Mouse (Mus musculus) midbrain, embryonic 14.5 days (tissue): Measurements from ENCODE around the gene Ctrc. TPM values are rescaled to one million over a fixed set of nuclear protein-coding genes. Genes with fewer than 3 reads are reported as not detected.

ENCODE experiments used
- ATAC-seq: fragments of 200-750 bp; cut with Nextera tagmentation; 2 replicates; pipeline ENCODE4 v1.8.0; 2017; ENCODE audit warnings: moderate number of reproducible peaks, moderate library complexity; ENCODE audit not compliant: low FRiP score, low TSS enrichment
- DNase-seq: peaks from one replicate; pipeline ENCODE4 v3.0.0-alpha.2; 2015
- H3K27ac ChIP-seq: fragments of 300-500 bp; sonication (generic); replicated peaks from 2 replicates; pipeline ENCODE4 v1.5.1; 2014; ENCODE audit warnings: mild to moderate bottlenecking, low read depth, low read length, moderate library complexity
- H3K27me3 ChIP-seq: fragments of 300-500 bp; sonication (generic); 2 replicates; pipeline ENCODE4 v1.6.1; 2014; ENCODE audit warnings: low read length, control low read depth, mixed read lengths; ENCODE audit not compliant: control insufficient read depth, insufficient read depth
- H3K36me3 ChIP-seq: fragments of 300-500 bp; sonication (generic); 2 replicates; pipeline ENCODE4 v1.6.1; 2014; ENCODE audit warnings: low read length, control low read depth; ENCODE audit not compliant: control insufficient read depth, insufficient read depth
- H3K4me1 ChIP-seq: fragments of 300-500 bp; sonication (generic); 2 replicates; pipeline ENCODE4 v1.6.1; 2014; ENCODE audit warnings: mild to moderate bottlenecking, antibody characterized with exemption, low read length, control low read depth; ENCODE audit not compliant: control insufficient read depth, insufficient read depth
- H3K4me2 ChIP-seq: fragments of 300-500 bp; sonication (generic); 2 replicates; pipeline ENCODE4 v1.6.1; 2014; ENCODE audit warnings: mild to moderate bottlenecking, low read length, moderate library complexity
- H3K4me3 ChIP-seq: fragments of 300-500 bp; sonication (generic); replicated peaks from 2 replicates; pipeline ENCODE4 v1.5.1; 2014; ENCODE audit warnings: low read depth, low read length
- H3K9ac ChIP-seq: fragments of 300-500 bp; sonication (generic); replicated peaks from 2 replicates; pipeline ENCODE4 v1.6.1; 2014; ENCODE audit warnings: mild to moderate bottlenecking, low read length, moderate library complexity
- H3K9me3 ChIP-seq: fragments of 300-500 bp; sonication (generic); 2 replicates; pipeline ENCODE4 v1.6.1; 2016; ENCODE audit warnings: low read length, control low read depth, mixed read lengths; ENCODE audit not compliant: control insufficient read depth
- WGBS: fragments of 180-500 bp; shearing (Covaris S2); extraction: QIAGEN DNeasy Blood & Tissue Kit; methylation state at CpG from one replicate; pipeline ENCODE4 v1.1.7; 2014; 5-methylcytosine and 5-hydroxymethylcytosine counted together
- polyA plus RNA-seq: library from polyadenylated mRNA; unstranded; fragments of >200 nt; fragmentation: Nextera tagmentation; extraction: Ambion mirVana; gene quantifications from 2 replicates; pipeline ENCODE4 v1.2.1, GENCODE M21; 2014

Ctrc gene
- polyA plus RNA-seq, 1 experiment from 2014 or later = not detected

DNA sequence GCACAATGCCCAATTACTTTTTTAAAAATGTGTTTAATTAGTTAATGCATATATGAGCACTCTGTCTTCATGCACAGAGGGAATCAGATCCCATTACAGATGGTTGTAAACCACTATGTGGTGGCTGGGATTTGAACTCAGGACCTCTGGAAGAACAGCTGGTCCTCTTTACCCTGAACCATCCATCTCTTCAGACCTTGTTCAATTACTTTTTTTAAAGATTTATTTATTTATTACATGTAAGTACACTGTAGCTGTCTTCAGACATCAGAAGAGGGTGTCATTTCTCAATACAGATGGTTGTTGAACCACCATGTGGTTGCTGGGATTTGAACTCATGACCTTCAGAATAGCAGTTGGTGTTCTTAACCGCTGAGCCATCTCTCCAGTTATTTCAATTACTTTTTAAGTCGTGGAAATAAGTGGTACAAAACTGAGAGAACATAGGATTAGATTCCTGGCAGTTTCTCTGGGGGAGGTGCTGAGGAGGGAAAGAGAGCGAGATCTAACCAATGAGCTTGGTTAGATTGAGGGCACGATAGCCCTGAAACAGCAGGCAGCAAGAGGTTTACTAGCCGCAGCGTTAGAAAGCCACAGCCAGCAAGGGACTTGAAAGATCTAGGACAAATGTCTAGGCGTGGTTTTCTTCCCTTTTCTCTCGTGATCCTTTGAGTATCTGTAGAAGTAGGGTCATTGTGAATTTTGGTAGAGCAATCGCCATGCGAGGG, 53.4 kb downstream of the Ctrc start:
- H3K4me2 ChIP-seq = peak overlapping the region; percentile 69
- peaks cover 19% of the 10 kb centered on the region for H3K36me3 ChIP-seq
- DNase-seq = no peak
- peaks cover 16% of the 10 kb centered on the region for H3K4me1 ChIP-seq
- H3K27me3 ChIP-seq = no peaks in the 10 kb centered on the region
- no peak overlapping the region for H3K9ac ChIP-seq
- WGBS = 11% methylated on average over 10 of the region's 10 CpGs
- H3K27ac ChIP-seq = peak overlapping the region; percentile 91
- H3K4me3 ChIP-seq = peak overlapping the region; percentile 75
- no peak for ATAC-seq
- H3K9me3 ChIP-seq = no peaks in the 10 kb centered on the region

DNA sequence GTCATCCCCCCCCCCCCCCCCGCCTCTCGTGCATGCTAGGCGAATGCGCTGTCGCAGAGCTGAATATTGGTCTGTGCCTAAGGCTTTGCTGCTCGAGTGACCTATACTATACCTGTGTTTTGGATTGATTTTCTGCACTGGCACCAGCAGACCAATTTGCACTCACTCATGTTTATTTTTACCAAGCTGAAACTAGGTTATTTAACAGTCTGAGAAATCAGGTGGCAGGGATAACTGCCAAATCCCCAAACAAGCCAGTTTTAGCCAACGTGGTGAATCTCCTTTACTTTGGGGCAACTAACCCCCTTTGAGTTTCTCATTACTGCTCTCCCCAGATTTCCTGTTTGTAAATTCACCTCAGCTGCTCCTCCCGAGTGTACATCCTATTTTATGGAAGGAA, 54.2 kb downstream of the Ctrc start:
- Histone ChIP-seq H3K27me3 (no peaks in the 10 kb centered on the region), H3K9me3 (no peaks in the 10 kb centered on the region), H3K4me1 (peaks cover 16% of the 10 kb centered on the region), H3K27ac (no peak overlapping the region), H3K4me2 (no peak overlapping the region), H3K36me3 (peaks cover 19% of the 10 kb centered on the region), H3K9ac (no peak overlapping the region), H3K4me3 (no peak overlapping the region)
- DNase-seq = no peak
- no peak for ATAC-seq
- WGBS = 87% methylated on average over 8 of the region's 8 CpGs

DNA sequence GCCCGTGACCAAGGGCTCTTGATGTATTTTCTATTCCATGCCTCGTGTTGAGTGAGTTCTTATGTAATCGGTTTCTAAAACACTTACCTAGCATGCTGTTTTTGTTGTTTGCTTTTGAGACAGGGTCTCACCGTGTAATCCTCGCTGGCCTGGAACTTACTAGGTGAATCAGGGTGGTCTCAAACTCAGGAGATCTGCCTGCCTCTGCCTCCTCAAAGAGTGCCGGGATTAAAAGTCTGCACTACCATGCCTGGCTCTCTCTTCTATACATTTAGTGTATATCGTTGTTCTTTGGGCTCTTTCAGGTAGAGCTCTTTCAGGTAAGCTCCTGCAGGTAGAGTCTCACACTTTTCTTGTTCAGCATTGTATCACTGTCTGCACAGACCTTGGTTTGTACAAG, 54.7 kb downstream of the Ctrc start:
- Histone ChIP-seq H3K27ac (no peak overlapping the region), H3K4me1 (peaks cover 16% of the 10 kb centered on the region), H3K36me3 (peaks cover 21% of the 10 kb centered on the region), H3K27me3 (no peaks in the 10 kb centered on the region), H3K4me2 (no peak overlapping the region), H3K9me3 (no peaks in the 10 kb centered on the region), H3K4me3 (no peak overlapping the region), H3K9ac (no peak overlapping the region)
- WGBS = 91% methylated on average over 7 of the region's 7 CpGs
- no peak for DNase-seq
- no peak for ATAC-seq

DNA sequence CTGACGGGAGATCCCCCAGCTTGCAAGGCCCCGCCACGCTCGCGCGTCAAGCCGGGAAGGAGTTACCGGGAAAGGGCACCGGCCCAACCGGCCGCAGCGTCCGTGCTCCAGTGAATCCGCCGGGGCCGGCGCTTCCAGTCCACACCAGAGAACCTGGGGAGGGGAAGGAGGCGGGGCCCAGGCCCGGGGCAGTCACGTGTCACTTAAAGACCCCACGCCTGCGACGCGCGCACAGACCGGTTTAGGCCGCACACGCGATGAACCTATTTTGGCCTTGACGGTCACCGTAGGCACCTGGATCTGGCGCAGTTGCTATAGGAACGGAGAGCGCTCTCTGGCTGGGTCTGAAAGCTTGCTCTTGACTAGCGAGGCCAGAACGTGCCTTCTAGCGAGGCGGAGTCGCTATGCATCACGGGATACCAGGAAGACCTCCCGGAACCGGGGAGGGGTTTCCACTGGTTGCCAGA, 55.6 kb downstream of the Ctrc start, which contains the start of gene Dnajc16:
Gene Dnajc16 (minus strand): TSS at position 408 of the 467 bp plus-strand sequence.
- peak within 1 kb of the TSS; percentile 74 for H3K4me2 ChIP-seq
- peak within 1 kb of the TSS; percentile 77 for H3K27ac ChIP-seq
- peaks cover 26% of the 10 kb centered on the region for H3K36me3 ChIP-seq
- H3K4me1 ChIP-seq = peaks cover 16% of the 10 kb centered on the region
- H3K9me3 ChIP-seq = no peaks in the 10 kb centered on the region
- no peaks in the 10 kb centered on the region for H3K27me3 ChIP-seq
- peak within 1 kb of the TSS; percentile 96 for H3K4me3 ChIP-seq
- DNase-seq (peak; percentile 100), ATAC-seq (peak; percentile 92)
- peak within 1 kb of the TSS; percentile 94 for H3K9ac ChIP-seq
- under 1% methylated on average over 42 of the region's 42 CpGs for WGBS

DNA sequence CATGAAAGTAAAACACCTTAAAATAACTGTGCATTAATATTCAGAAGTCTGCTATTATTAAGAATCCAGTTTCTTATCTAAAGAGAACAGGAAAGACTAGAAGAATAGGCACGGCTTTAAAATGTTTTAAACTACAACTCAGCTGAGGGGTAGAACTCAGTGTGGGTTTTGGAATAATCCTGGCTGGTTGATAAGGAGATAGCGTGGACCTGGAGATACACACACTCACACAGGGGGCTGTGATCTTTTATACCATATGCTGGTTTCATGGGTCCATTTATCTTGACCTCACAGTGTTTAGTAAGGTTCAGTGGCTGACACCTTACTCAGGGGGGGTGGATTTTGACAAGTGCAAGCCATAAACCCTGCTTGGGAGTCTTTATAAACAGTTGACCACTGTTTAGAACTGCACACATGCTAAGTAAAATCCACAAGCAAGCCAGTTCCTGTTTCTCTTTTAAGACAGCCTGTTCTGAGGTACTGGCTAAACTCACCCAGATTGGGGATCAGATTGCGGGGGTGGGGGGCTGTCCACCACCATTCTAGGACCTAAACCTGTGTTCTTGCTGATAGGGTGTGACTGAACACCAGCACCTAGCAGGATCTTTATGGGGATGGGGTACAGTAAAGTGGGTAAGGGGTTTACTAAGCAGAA, 56.5 kb downstream of the Ctrc start:
- no peak for ATAC-seq
- Histone ChIP-seq H3K27ac (peak overlapping the region; percentile 77; the same call in 1 of the 2 replicates), H3K36me3 (peaks cover 34% of the 10 kb centered on the region), H3K9me3 (no peaks in the 10 kb centered on the region), H3K9ac (peak overlapping the region; percentile 94), H3K4me2 (peak overlapping the region; percentile 74), H3K4me1 (peaks cover 10% of the 10 kb centered on the region), H3K27me3 (no peaks in the 10 kb centered on the region), H3K4me3 (peak overlapping the region; percentile 96)
- DNase-seq = no peak
- 55% methylated on average over 3 of the region's 3 CpGs for WGBS

DNA sequence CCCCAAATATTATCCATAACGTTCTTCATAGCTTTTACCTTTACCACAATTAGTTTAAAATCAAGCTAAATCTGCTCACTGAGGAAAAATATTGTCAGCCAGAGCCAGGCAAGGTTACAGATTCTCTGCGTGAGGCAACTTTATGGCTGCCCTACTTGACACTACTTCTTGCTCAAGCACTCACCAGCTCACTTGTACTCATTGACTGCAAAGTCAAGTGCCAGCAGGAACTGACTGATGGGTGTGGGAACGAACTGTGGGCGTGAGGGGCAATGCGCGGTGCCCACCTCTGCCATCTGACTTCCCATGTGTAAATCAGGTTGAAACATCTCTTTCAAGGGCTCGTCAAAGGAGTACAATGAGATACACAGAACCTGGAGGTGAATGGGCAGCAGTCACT, 58.7 kb downstream of the Ctrc start:
- Histone ChIP-seq H3K4me2 (no peak overlapping the region), H3K9me3 (no peaks in the 10 kb centered on the region), H3K36me3 (peaks cover 57% of the 10 kb centered on the region), H3K4me1 (peaks cover 6% of the 10 kb centered on the region), H3K4me3 (no peak overlapping the region), H3K27me3 (no peaks in the 10 kb centered on the region), H3K27ac (no peak overlapping the region), H3K9ac (no peak overlapping the region)
- WGBS = 96% methylated on average over 7 of the region's 7 CpGs
- ATAC-seq = no peak
- no peak for DNase-seq

DNA sequence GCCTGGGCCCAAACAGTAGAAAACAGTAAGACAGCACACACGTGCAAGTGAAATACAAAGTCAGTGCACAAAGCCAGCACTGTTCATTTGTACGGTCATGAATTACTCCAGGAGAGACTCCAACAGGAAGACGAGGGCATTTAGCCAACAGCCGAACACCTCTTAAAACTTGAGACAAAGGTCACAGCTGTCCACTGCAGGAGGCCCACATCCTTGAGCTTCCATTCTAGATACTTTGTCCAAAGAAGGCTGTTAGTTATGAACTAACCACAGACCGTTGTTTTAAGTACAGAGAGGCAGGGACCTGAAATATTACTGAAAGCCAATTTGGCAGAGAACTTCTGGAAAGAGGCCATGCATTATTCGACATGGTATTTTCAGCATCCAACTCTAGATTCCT, 59.1 kb downstream of the Ctrc start:
- Histone ChIP-seq H3K4me2 (no peak overlapping the region), H3K9me3 (no peaks in the 10 kb centered on the region), H3K4me1 (peaks cover 6% of the 10 kb centered on the region), H3K9ac (no peak overlapping the region; the same call in 1 of the 2 replicates), H3K27me3 (no peaks in the 10 kb centered on the region), H3K36me3 (peaks cover 61% of the 10 kb centered on the region), H3K4me3 (no peak overlapping the region), H3K27ac (no peak overlapping the region)
- WGBS = 84% methylated on average over 6 of the region's 6 CpGs
- DNase-seq (no peak), ATAC-seq (no peak)

DNA sequence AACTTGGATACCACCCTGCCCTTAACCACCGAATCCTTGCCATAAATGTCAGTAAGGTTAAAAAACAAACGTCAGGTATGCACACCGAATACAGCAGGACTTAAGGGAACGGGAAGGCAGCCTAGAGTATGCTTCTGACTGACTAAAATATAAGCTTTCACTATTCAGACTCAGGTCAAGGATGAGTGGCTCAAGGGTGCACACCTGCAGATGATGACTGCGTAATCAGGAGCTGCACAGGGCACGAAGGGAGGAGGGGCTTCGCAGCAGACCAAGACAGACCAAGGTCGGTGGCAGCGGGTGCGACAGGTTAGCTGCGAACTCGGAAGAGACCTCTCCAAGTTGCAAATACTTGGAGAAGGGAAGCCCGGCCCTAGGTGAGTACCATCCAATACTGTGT, 60.0 kb downstream of the Ctrc start:
- Histone ChIP-seq H3K4me2 (no peak overlapping the region), H3K27me3 (no peaks in the 10 kb centered on the region), H3K4me3 (no peak overlapping the region), H3K36me3 (peaks cover 70% of the 10 kb centered on the region), H3K4me1 (peaks cover 6% of the 10 kb centered on the region), H3K9ac (no peak overlapping the region), H3K9me3 (no peaks in the 10 kb centered on the region), H3K27ac (no peak overlapping the region)
- DNase-seq (no peak), ATAC-seq (no peak)
- WGBS = 94% methylated on average over 13 of the region's 13 CpGs

DNA sequence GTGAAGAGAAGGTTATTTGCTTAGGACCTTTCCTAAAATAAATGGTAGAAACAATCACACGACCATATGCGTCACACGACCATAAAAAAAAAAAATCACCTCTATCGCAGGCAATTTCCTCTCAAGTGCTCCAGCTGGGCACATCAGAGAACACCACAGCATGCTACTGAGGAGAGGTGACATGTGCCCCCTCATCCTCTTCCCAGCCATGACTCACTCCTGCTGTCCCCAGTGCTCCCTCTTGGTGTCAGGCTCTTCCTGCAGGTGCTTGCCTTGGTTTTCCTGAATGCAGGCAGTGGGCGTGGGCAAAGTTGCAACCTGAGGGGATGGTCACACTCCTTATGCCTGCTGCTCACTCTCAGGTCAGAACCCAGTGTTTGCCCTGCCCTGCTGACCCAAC, 61.3 kb downstream of the Ctrc start:
- Histone ChIP-seq H3K9ac (no peak overlapping the region), H3K9me3 (no peaks in the 10 kb centered on the region), H3K36me3 (peaks cover 83% of the 10 kb centered on the region), H3K4me3 (no peak overlapping the region), H3K27ac (no peak overlapping the region), H3K4me2 (no peak overlapping the region), H3K27me3 (no peaks in the 10 kb centered on the region), H3K4me1 (peaks cover 4% of the 10 kb centered on the region)
- ATAC-seq (no peak), DNase-seq (no peak)
- 92% methylated on average over 5 of the region's 5 CpGs for WGBS
